ENCODE assay signal across 13 mouse cellular contexts in genomic region chr9:70139331-70139885, GRCm38 (mm10). TPM values are rescaled to one million over a fixed set of nuclear protein-coding genes. Genes with fewer than 3 reads are reported as not detected.
DNase-seq lines count a peak whose midpoint lies in the region; ATAC-seq lines count a peak whose summit lies in the region.
"Had no signal": no experiment of that assay in that cellular context is flagged by ENCODE, and none has a peak within 500 bp of the region (broad histone marks: within the 10 kb centered on the region; RNA-seq: fewer than 3 reads in every experiment).

No protein-coding gene starts in this region.

- H3K4me1 ChIP-seq in heart, embryonic 14.5 days (ENCODE audit: control insufficient read depth in 2 of 2, insufficient read depth in 2 of 2, low read length in 2 of 2): peaks cover 8 to 24% of the 10 kb centered on the region in 2 experiments
- peaks cover 11% of the 10 kb centered on the region for H3K4me1 ChIP-seq in lung, embryonic 16.5 days (replicated peaks; ENCODE audit: control insufficient read depth, insufficient read depth, low read length)

- no peak for DNase-seq in heart, adult 9 months (ENCODE audit: low spot score in 2 of 2)
- DNase-seq in lung, postnatal 25 days (ENCODE audit: low spot score): no peak
- peak; percentile 49 to 80 for DNase-seq in kidney, adult 8-10 months
- peak; percentile 36 for DNase-seq in yolk sac, embryonic 10.5 days (ENCODE audit: low spot score)
- no peak for DNase-seq in urinary bladder, postnatal 4 days (ENCODE audit: low spot score in 2 of 2)
- DNase-seq: cerebellum, adult 9-11 months; right cerebral cortex, postnatal 14 days had no signal

- peak overlapping the region; percentile 27; the same call in 1 of the 2 replicates for H3K9ac ChIP-seq in heart, embryonic 14.5 days (ENCODE audit: low read length)
- H3K9ac ChIP-seq in lung, embryonic 16.5 days (ENCODE audit: low read length): no peak overlapping the region
- H3K9ac ChIP-seq: limb, embryonic 15.5 days; neural tube, embryonic 13.5 days had no signal

- no peaks in the 10 kb centered on the region for H3K36me3 ChIP-seq in heart, embryonic 14.5 days (ENCODE audit: control insufficient read depth, insufficient read depth, low read length)
- H3K36me3 ChIP-seq in lung, embryonic 16.5 days (ENCODE audit: control insufficient read depth, insufficient read depth, low read length): no peaks in the 10 kb centered on the region
- H3K36me3 ChIP-seq: limb, embryonic 15.5 days; neural tube, embryonic 13.5 days had no signal

- H3K27ac ChIP-seq in heart, embryonic 14.5 days (replicated peaks in 1 of 2; ENCODE audit: control insufficient read depth in 1 of 2, insufficient read depth in 1 of 2, low read depth in 2 of 2, low read length in 2 of 2): peak overlapping the region; percentile 50 to 69; a peak in 3 of 4 replicates
- no peak overlapping the region for H3K27ac ChIP-seq in lung, embryonic 16.5 days (ENCODE audit: low read length)
- H3K27ac ChIP-seq: layer of hippocampus, adult 2 months; limb, embryonic 15.5 days; neural tube, embryonic 13.5 days had no signal

- H3K9me3 ChIP-seq in heart, embryonic 14.5 days (ENCODE audit: control insufficient read depth, low read length): no peaks in the 10 kb centered on the region
- no peaks in the 10 kb centered on the region for H3K9me3 ChIP-seq in lung, embryonic 16.5 days (ENCODE audit: control insufficient read depth, low read length)
- H3K9me3 ChIP-seq: limb, embryonic 15.5 days; neural tube, embryonic 13.5 days had no signal

- H3K4me2 ChIP-seq in heart, embryonic 14.5 days (ENCODE audit: low read length): peak overlapping the region; percentile 73
- H3K4me2 ChIP-seq in lung, embryonic 16.5 days (ENCODE audit: low read depth, low read length): 0 out of 2 replicates have a peak overlapping the region, but pooled peaks have one; percentile 7
- H3K4me2 ChIP-seq: limb, embryonic 15.5 days; midbrain, embryonic 11.5 days had no signal

- H3K27me3 ChIP-seq in heart, embryonic 14.5 days (ENCODE audit: control insufficient read depth, insufficient read depth, low read length): peaks cover 9% of the 10 kb centered on the region; the same call in 1 of the 2 replicates
- peaks cover 3% of the 10 kb centered on the region; the same call in 1 of the 2 replicates for H3K27me3 ChIP-seq in lung, embryonic 16.5 days (ENCODE audit: control insufficient read depth, insufficient read depth, low read depth, low read length)

- ATAC-seq in heart, embryonic 14.5 days (ENCODE audit: insufficient number of reproducible peaks, insufficient read depth, low FRiP score, low read depth): no peak
- no peak for ATAC-seq in lung, embryonic 16.5 days (ENCODE audit: low read depth)

- H3K4me3 ChIP-seq in heart, embryonic 14.5 days (ENCODE audit: control insufficient read depth in 1 of 2, insufficient read depth in 1 of 2, low read depth in 1 of 2, low read length in 2 of 2): no peak overlapping the region; a peak in 1 of 4 replicates
- H3K4me3 ChIP-seq in lung, embryonic 16.5 days (ENCODE audit: low read length): no peak overlapping the region
- H3K4me3 ChIP-seq: limb, embryonic 15.5 days; neural tube, embryonic 13.5 days had no signal

- WGBS in heart, embryonic 14.5 days: 40% methylated on average over 7 of the region's 7 CpGs
- 26% methylated on average over 7 of the region's 7 CpGs for WGBS in lung, embryonic 16.5 days

RNA-seq across cellular contexts. Expression of gene Fam81a, which starts 3.0 kb away (rescaled TPM):
- polyA plus RNA-seq in heart, embryonic 14.5 days (2014; fragmentation: Nextera tagmentation; extraction: Ambion mirVana): 46.6 and 51.9 TPM in 2 replicates
- polyA plus RNA-seq in lung, embryonic 16.5 days (2015; fragmentation: Nextera tagmentation; extraction: Ambion mirVana): 7.4 and 8.6 TPM in 2 replicates

Comparison
In these comparisons a context has a peak if more than half of its experiments do, and no peak if none do; other contexts are left out.
1. DNase-seq: peak in kidney, adult 8-10 months (2 of 2) and yolk sac, embryonic 10.5 days (single experiment); none in heart, adult 9 months (0 of 2), lung, postnatal 25 days (single experiment) and urinary bladder, postnatal 4 days (0 of 2).